Mouse (Mus musculus) B cell, adult 67 days (primary cell): ENCODE measurements around the gene Trim58. TPM values are rescaled to one million over a fixed set of nuclear protein-coding genes. Genes with fewer than 3 reads are reported as not detected.

ENCODE experiments used
- total RNA-seq, 2 experiments: library from RNA; stranded (reverse); gene quantifications; 4 replicates each; pipeline ENCODE4 v1.2.4; 2023

Trim58 gene
- not detected for total RNA-seq

GRCm38 (mm10) chr11:58640272-58640867, at the start of gene Trim58:
TSS of gene Trim58 (plus strand) at chr11:58640465.

GRCm38 (mm10) chr11:58594814-58595213, 45.5 kb upstream of the Trim58 start, which contains the start of gene Olfr324:
TSS of gene Olfr324 (plus strand) at chr11:58595114.

DNA sequence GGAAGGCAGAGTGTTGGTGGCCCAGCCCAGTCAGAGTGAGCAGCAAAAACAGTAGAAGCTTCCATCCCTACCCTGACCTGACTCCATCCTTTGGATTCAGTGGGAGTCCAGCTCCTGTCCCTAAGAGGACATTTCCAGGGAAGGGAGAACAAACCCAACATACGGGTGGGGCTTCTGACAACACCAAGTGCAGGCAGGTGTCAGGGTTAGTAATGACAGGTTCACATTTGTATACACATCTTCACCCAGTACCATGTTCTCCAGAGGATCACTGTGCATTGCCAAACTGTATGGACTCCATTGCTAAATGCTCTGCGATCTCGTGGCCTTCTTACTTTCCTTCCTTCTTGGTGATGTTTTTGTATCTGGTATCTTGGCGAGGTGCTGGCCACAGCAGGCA, 24.3 kb upstream of the Trim58 start, which contains the start of gene 2210407C18Rik:
Gene 2210407C18Rik, minus strand, starts transcription at position 101 of the 400 bp plus-strand sequence.

GRCm38 (mm10) chr11:58630401-58630800, 9.9 kb upstream of the Trim58 start, which contains the start of gene Olfr323:
TSS of gene Olfr323 (minus strand) at chr11:58630501.

GRCm38 (mm10) chr11:58658596-58658995, 18.3 kb downstream of the Trim58 start, which contains the start of gene Olfr322:
TSS of gene Olfr322 (plus strand) at chr11:58658782.

GRCm38 (mm10) chr11:58680799-58681198, 40.5 kb downstream of the Trim58 start, which contains the start of gene Olfr320:
TSS of gene Olfr320 (plus strand) at chr11:58681099.

DNA sequence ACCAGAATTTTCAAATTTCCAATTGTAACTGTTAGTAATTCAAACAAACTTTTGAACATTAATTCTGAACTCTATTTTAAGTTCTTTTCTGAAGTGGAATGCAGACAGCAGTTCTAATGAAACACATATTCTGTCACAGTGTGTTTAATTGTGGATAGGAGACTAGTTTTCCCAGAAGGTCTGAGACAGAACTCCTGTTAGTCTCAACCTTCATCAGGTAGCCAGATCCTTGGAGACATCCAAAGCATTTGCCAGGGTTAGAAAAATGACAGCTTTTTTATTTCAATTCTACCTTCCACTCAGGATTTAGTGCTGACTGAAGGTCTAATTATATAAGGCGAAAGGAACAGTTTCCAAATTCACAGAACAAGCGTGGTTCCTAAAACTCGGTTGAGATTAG, 58.6 kb downstream of the Trim58 start, which contains the start of gene Olfr319:
Gene Olfr319, plus strand, starts transcription at position 301 of the 400 bp plus-strand sequence.

Other genes starting within 250 kb of the Trim58 start
- gene 1810065E05Rik, start 219.4 kb upstream of the Trim58 start, total RNA-seq, result not detected
- not detected for gene Gm12253, start 207.9 kb upstream of the Trim58 start, total RNA-seq
- gene Lypd9, start 187.5 kb upstream of the Trim58 start, total RNA-seq, result not detected
- gene Olfr30, start 178.2 kb upstream of the Trim58 start, total RNA-seq, result not detected
- gene Olfr332, start 147.9 kb upstream of the Trim58 start, total RNA-seq, result not detected
- gene Olfr331, start 137.9 kb upstream of the Trim58 start, total RNA-seq, result not detected
- not detected for gene Olfr330, start 105.6 kb upstream of the Trim58 start, total RNA-seq
- not detected for gene Olfr329-ps, start 94.0 kb upstream of the Trim58 start, total RNA-seq
- not detected for gene Olfr328, start 84.8 kb upstream of the Trim58 start, total RNA-seq
- gene Olfr224, start 69.9 kb upstream of the Trim58 start, total RNA-seq, result not detected
- gene Olfr325, start 62.7 kb upstream of the Trim58 start, total RNA-seq, result not detected
- gene Olfr324, start 45.4 kb upstream of the Trim58 start, total RNA-seq, result not detected
- gene 2210407C18Rik, start 24.4 kb upstream of the Trim58 start, total RNA-seq, result not detected
- not detected for gene Olfr323, start 10.0 kb upstream of the Trim58 start, total RNA-seq
- not detected for gene Olfr322, start 18.3 kb downstream of the Trim58 start, total RNA-seq
- gene Olfr320, start 40.6 kb downstream of the Trim58 start, total RNA-seq, result not detected
- not detected for gene Olfr319, start 58.7 kb downstream of the Trim58 start, total RNA-seq
- gene Olfr318, start 83.5 kb downstream of the Trim58 start, total RNA-seq, result under 1 TPM; 0.67 to 0.86 TPM
- gene Olfr317, start 98.7 kb downstream of the Trim58 start, total RNA-seq, result not detected
- gene Olfr316, start 112.3 kb downstream of the Trim58 start, total RNA-seq, result not detected
- not detected for gene Olfr315, start 132.7 kb downstream of the Trim58 start, total RNA-seq
- gene Olfr314, start 142.5 kb downstream of the Trim58 start, total RNA-seq, result not detected
- not detected for gene Fam183b, start 161.5 kb downstream of the Trim58 start, total RNA-seq
- gene Olfr313, start 174.5 kb downstream of the Trim58 start, total RNA-seq, result not detected
- not detected for gene Olfr312, start 188.8 kb downstream of the Trim58 start, total RNA-seq
- not detected for gene Olfr311, start 198.8 kb downstream of the Trim58 start, total RNA-seq
- gene Gm12258, start 206.7 kb downstream of the Trim58 start, total RNA-seq, result 10 to 100 TPM in 1 of 2 experiments, 1 to 10 TPM in 1; 5.7 to 14.9 TPM
- gene 2810021J22Rik, start 226.8 kb downstream of the Trim58 start, total RNA-seq, result 10 to 100 TPM in 1 of 2 experiments, 1 to 10 TPM in 1; 8.1 to 10.5 TPM